Mouse (Mus musculus) myocyte (in vitro differentiated cells): ENCODE results near the gene Ugt1a1. TPM values are rescaled to one million over a fixed set of nuclear protein-coding genes. Genes with fewer than 3 reads are reported as not detected.

Experiments used
- H3K27me3 ChIP-seq: one replicate; pipeline ENCODE4 v1.6.1; 2011; ENCODE audit not compliant: control insufficient read depth, insufficient read depth, insufficient read length
- H3K36me3 ChIP-seq: one replicate; pipeline ENCODE4 v1.6.1; 2011; ENCODE audit not compliant: control insufficient read depth, insufficient read depth
- H3K4me2 ChIP-seq: one replicate; pipeline ENCODE4 v1.6.1; 2011; ENCODE audit warnings: low read depth, control low read depth
- H3K4me3 ChIP-seq: one replicate; pipeline ENCODE4 v1.5.1; 2011; ENCODE audit warnings: mild to moderate bottlenecking, control low read depth, moderate library complexity
- H3K79me2 ChIP-seq: one replicate; pipeline ENCODE4 v1.6.1; 2011; ENCODE audit not compliant: control insufficient read depth, insufficient read depth
- H3ac ChIP-seq: one replicate; pipeline ENCODE4 v1.6.1; 2011; ENCODE audit not compliant: control insufficient read depth, insufficient read length
- CEBPB ChIP-seq: IDR thresholded peaks from 2 replicates; pipeline ENCODE4 v1.6.1; 2011; ENCODE audit warnings: mild to moderate bottlenecking, moderate library complexity; ENCODE audit not compliant: poor library complexity, insufficient read depth, severe bottlenecking
- E2F4 ChIP-seq: IDR thresholded peaks from one replicate; pipeline ENCODE4 v1.6.1; 2011; ENCODE audit warnings: mild to moderate bottlenecking, control low read depth, moderate library complexity; ENCODE audit not compliant: insufficient read depth
- MAX ChIP-seq: IDR thresholded peaks from one replicate; pipeline ENCODE4 v1.6.1; 2011; ENCODE audit warnings: low read depth, mild to moderate bottlenecking, control low read depth
- MYOD1 ChIP-seq, 3 experiments: IDR thresholded peaks; one replicate each; pipeline ENCODE4 v1.6.1; 2011; ENCODE audit warnings: control low read depth in 2 of 3, low read depth in 2 of 3, mild to moderate bottlenecking in 2 of 3, moderate library complexity in 1 of 3; ENCODE audit not compliant: insufficient read length in 2 of 3, control insufficient read depth in 1 of 3
- MYOG ChIP-seq, 3 experiments: IDR thresholded peaks; one replicate each; pipeline ENCODE4 v1.6.1; 2011; ENCODE audit warnings: control low read depth in 2 of 3, low read depth in 2 of 3, mild to moderate bottlenecking in 2 of 3; ENCODE audit not compliant: insufficient read length in 2 of 3, control insufficient read depth in 1 of 3, insufficient read depth in 1 of 3
- POLR2A ChIP-seq: IDR thresholded peaks from one replicate; pipeline ENCODE4 v1.6.1; 2011; ENCODE audit warnings: low read depth, mild to moderate bottlenecking, control low read depth, moderate library complexity; ENCODE audit not compliant: insufficient read length
- POLR2AphosphoS2 ChIP-seq: IDR thresholded peaks from one replicate; pipeline ENCODE4 v1.6.1; 2011; ENCODE audit warnings: low read depth, control low read depth; ENCODE audit not compliant: insufficient read length
- REST ChIP-seq: IDR thresholded peaks from one replicate; pipeline ENCODE4 v1.6.1; 2011; ENCODE audit warnings: mild to moderate bottlenecking, control low read depth, moderate library complexity; ENCODE audit not compliant: insufficient read depth, insufficient read length
- SRF ChIP-seq: IDR thresholded peaks from one replicate; pipeline ENCODE4 v1.6.1; 2011; ENCODE audit warnings: low read depth; ENCODE audit not compliant: control insufficient read depth, insufficient read length
- TCF12 ChIP-seq: IDR thresholded peaks from one replicate; pipeline ENCODE4 v1.6.1; 2011; ENCODE audit warnings: mild to moderate bottlenecking, control low read depth; ENCODE audit not compliant: poor library complexity, insufficient read depth, severe bottlenecking
- TCF3 ChIP-seq: IDR thresholded peaks from one replicate; pipeline ENCODE4 v1.6.1; 2011; ENCODE audit warnings: low read depth, control low read depth; ENCODE audit not compliant: insufficient read length
- USF1 ChIP-seq: IDR thresholded peaks from one replicate; pipeline ENCODE4 v1.6.1; 2011; ENCODE audit warnings: low read depth, mild to moderate bottlenecking, control low read depth, moderate library complexity
- polyA plus RNA-seq: library from polyadenylated mRNA; unstranded; fragments of >200 nt; fragmentation: generic; extraction: Trizol; gene quantifications from one replicate; pipeline ENCODE4 v1.2.1, GENCODE M21; 2012; ENCODE audit warnings: missing spikeins

The Ugt1a1 gene
- polyA plus RNA-seq, 1 experiment, result not detected

DNA sequence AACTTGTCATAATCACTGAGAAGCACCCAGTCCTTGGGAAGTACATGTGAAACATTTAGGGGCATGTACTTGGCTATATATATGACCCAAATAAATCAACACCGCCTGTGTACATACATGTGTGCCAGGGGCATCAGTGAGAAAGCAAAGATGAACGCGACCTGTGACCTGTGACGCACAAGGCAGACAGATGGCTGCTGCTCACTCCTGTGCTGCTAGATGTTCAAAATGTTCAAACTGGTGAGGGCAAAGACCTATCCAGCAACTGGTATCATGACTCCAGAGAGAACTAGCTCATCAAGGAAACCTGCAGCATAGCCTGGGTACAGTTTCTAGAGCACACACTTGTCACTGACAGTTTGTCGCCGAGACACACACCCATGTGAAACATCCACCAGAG lies 55.7 kb downstream of the Ugt1a1 start:
- Histone ChIP-seq H3K36me3 (peaks cover 75% of the 10 kb centered on the region), H3ac (no peak overlapping the region), H3K4me3 (no peak overlapping the region), H3K4me2 (peak overlapping the region; percentile 19), H3K27me3 (no peaks in the 10 kb centered on the region), H3K79me2 (no peaks in the 10 kb centered on the region)
- TF ChIP-seq E2F4, result no peak
- TF ChIP-seq MAX, result no peak
- no peak for TF ChIP-seq CEBPB
- no peak for TF ChIP-seq MYOD1 (IDR thresholded peaks at IDR 0.05; ENCODE audit: control insufficient read depth in 1 of 3, insufficient read length in 2 of 3, low read depth in 2 of 3)
- no peak for TF ChIP-seq REST
- no peak for TF ChIP-seq USF1
- TF ChIP-seq POLR2A, result no peak
- TF ChIP-seq MYOG (IDR thresholded peaks at IDR 0.05; ENCODE audit: control insufficient read depth in 1 of 3, insufficient read depth in 1 of 3, insufficient read length in 2 of 3, low read depth in 2 of 3), result no peak
- TF ChIP-seq SRF, result no peak
- TF ChIP-seq TCF12, result no peak
- no peak for TF ChIP-seq POLR2AphosphoS2
- no peak for TF ChIP-seq TCF3

DNA sequence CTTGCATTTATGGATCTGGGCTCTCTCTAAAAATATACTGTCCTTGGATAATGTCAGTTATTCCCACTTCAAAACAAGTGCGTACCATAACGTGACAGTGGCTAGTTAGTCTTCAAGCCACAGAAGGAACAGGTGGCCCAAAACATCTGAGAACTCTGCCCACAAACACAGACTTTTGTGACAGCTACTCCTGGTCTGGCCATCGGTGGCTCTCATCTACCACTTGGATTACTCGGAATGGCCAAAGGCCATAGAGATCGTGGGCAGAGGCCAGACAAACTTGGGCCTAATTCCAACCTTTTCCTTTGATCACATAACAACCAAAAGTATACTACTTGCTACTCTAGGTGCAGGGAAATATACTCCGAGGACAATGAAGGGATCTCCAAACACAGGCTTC lies 56.3 kb downstream of the Ugt1a1 start:
- H3K4me2 ChIP-seq, result no peak overlapping the region
- peak in 1 of 3 experiments; percentile 39 for TF ChIP-seq MYOD1 (IDR thresholded peaks at IDR 0.05; ENCODE audit: control insufficient read depth in 1 of 3, insufficient read length in 2 of 3, low read depth in 2 of 3)
- TF ChIP-seq REST, result no peak
- peak; percentile 86 for TF ChIP-seq TCF12
- peak in 1 of 3 experiments; percentile 76 for TF ChIP-seq MYOG (IDR thresholded peaks at IDR 0.05; ENCODE audit: control insufficient read depth in 1 of 3, insufficient read depth in 1 of 3, insufficient read length in 2 of 3, low read depth in 2 of 3)
- H3ac ChIP-seq, result no peak overlapping the region

More for the DNA sequence above, 56.3 kb downstream of the Ugt1a1 start:
- Histone ChIP-seq H3K27me3 (no peaks in the 10 kb centered on the region), H3K4me3 (no peak overlapping the region), H3K36me3 (peaks cover 70% of the 10 kb centered on the region), H3K79me2 (no peaks in the 10 kb centered on the region)

Other genes with a start within 250 kb of the Ugt1a1 start
- 9.5 TPM for gene Usp40, start 203.4 kb upstream of the Ugt1a1 start, polyA plus RNA-seq
- not detected for gene Ugt1a10, start 156.6 kb upstream of the Ugt1a1 start, polyA plus RNA-seq
- gene Ugt1a9, start 141.2 kb upstream of the Ugt1a1 start, polyA plus RNA-seq, result not detected
- gene Ugt1a8, start 124.1 kb upstream of the Ugt1a1 start, polyA plus RNA-seq, result not detected
- gene Ugt1a7c, start 116.9 kb upstream of the Ugt1a1 start, polyA plus RNA-seq, result 0.18 TPM
- 0.04 TPM for gene Ugt1a6b, start 108.7 kb upstream of the Ugt1a1 start, polyA plus RNA-seq
- 8.9 TPM for gene Ugt1a6a, start 77.2 kb upstream of the Ugt1a1 start, polyA plus RNA-seq
- gene Ugt1a5, start 45.9 kb upstream of the Ugt1a1 start, polyA plus RNA-seq, result not detected
- gene Ugt1a2, start 11.4 kb upstream of the Ugt1a1 start, polyA plus RNA-seq, result 0.05 TPM
- not detected for gene Dnajb3, start 6.2 kb upstream of the Ugt1a1 start, polyA plus RNA-seq
- gene Mroh2a, start 15.0 kb downstream of the Ugt1a1 start, polyA plus RNA-seq, result 1.4 TPM
- 37.7 TPM for gene Hjurp, start 65.7 kb downstream of the Ugt1a1 start, polyA plus RNA-seq
- gene Trpm8, start 65.7 kb downstream of the Ugt1a1 start, polyA plus RNA-seq, result 0.02 TPM
- not detected for gene Spp2, start 195.0 kb downstream of the Ugt1a1 start, polyA plus RNA-seq